Mouse (Mus musculus) olfactory bulb, adult 2 months (tissue): ENCODE results near the gene Pex6.

Experiments
- CTCF ChIP-seq: fragments of 200-500 bp; IDR thresholded peaks from 2 replicates; pipeline ENCODE4 v1.5.1; 2012; ENCODE audit warnings: low read depth, mild to moderate bottlenecking, low read length, moderate library complexity; ENCODE audit not compliant: insufficient read depth
- POLR2A ChIP-seq: fragments of 200-500 bp; IDR thresholded peaks from 2 replicates; pipeline ENCODE4 v1.6.1; 2012; ENCODE audit warnings: mild to moderate bottlenecking, low read depth, low read length, moderate library complexity; ENCODE audit not compliant: insufficient read depth

GRCm38 (mm10) chr17:46736160-46736559, 24.9 kb downstream of the Pex6 start:
- TF ChIP-seq CTCF, result no peak
- no peak for TF ChIP-seq POLR2A
